Comparison of ENCODE assay signal across 15 mouse cellular contexts in the genomic region with DNA sequence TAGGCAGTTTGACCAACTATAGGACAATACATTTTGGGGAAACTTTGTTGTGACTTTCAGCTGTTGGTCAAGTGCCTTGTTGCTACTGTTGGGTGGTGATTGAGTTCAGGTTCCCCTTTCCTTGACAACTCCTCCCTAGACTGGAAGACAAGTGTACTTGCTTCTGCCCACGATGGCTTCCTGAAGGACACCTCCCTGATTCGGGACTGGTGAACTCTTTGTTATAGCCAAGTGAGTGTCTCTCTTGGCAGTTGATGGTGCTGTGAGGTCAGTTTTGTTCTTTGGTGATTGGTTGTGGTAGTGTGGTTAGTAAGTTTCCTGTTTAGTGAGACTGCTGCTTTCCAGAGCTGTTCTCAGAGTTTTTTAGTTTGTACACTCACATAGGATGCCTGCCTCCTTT. TPM values are rescaled to one million over a fixed set of nuclear protein-coding genes. Genes with fewer than 3 reads are reported as not detected.
DNase-seq lines count a peak whose midpoint lies in the region; ATAC-seq and TF ChIP-seq lines count a peak whose summit lies in the region.
"Had no signal": no experiment of that assay in that cellular context is flagged by ENCODE, and none has a peak within 500 bp of the region (broad histone marks: within the 10 kb centered on the region; RNA-seq: fewer than 3 reads in every experiment).

No protein-coding gene starts in this region.

- no peaks in the 10 kb centered on the region for H3K27me3 ChIP-seq in midbrain, embryonic 11.5 days (ENCODE audit: control insufficient read depth, insufficient read depth, low read length)
- no peaks in the 10 kb centered on the region for H3K27me3 ChIP-seq in midbrain, embryonic 15.5 days (replicated peaks)
- no peaks in the 10 kb centered on the region for H3K27me3 ChIP-seq in neural tube, embryonic 15.5 days (replicated peaks)
- H3K27me3 ChIP-seq: hindbrain, embryonic 15.5 days; liver, embryonic 12.5 days had no signal

- 84% methylated on average over 2 of the region's 2 CpGs for WGBS in midbrain, embryonic 11.5 days
- 84% methylated on average over 2 of the region's 2 CpGs for WGBS in midbrain, embryonic 15.5 days
- WGBS in neural tube, embryonic 15.5 days, result 80% methylated on average over 2 of the region's 2 CpGs

- H3K4me2 ChIP-seq in midbrain, embryonic 11.5 days, result no peak overlapping the region
- no peak overlapping the region for H3K4me2 ChIP-seq in midbrain, embryonic 15.5 days
- H3K4me2 ChIP-seq in neural tube, embryonic 15.5 days, result no peak overlapping the region
- H3K4me2 ChIP-seq: hindbrain, embryonic 15.5 days; liver, embryonic 12.5 days had no signal

- H3K9ac ChIP-seq in midbrain, embryonic 11.5 days (ENCODE audit: low read length), result no peak overlapping the region
- no peak overlapping the region for H3K9ac ChIP-seq in midbrain, embryonic 15.5 days
- no peak overlapping the region for H3K9ac ChIP-seq in neural tube, embryonic 15.5 days (replicated peaks)
- H3K9ac ChIP-seq: hindbrain, embryonic 15.5 days; liver, embryonic 12.5 days had no signal

- no peak for ATAC-seq in midbrain, embryonic 11.5 days (ENCODE audit: low FRiP score)
- no peak for ATAC-seq in midbrain, embryonic 15.5 days (replicated peaks)
- ATAC-seq in CD4-positive, CD25-positive, alpha-beta regulatory T cell, adult 4 months, result peak; percentile 90
- peak; percentile 70 for ATAC-seq in neutrophil, adult 5-6 weeks (ENCODE audit: extremely low read depth, insufficient number of reproducible peaks, low FRiP score, poor library complexity, severe bottlenecking)
- ATAC-seq in neural tube, embryonic 15.5 days (ENCODE audit: low FRiP score), result no peak
- ATAC-seq: liver, embryonic 12.5 days had no signal

- H3K4me1 ChIP-seq in midbrain, embryonic 11.5 days (ENCODE audit: control insufficient read depth, insufficient read depth, low read length), result no peaks in the 10 kb centered on the region
- no peaks in the 10 kb centered on the region for H3K4me1 ChIP-seq in midbrain, embryonic 15.5 days
- 0 out of 2 replicates have a peak, but pooled peaks cover 2% of the 10 kb centered on the region for H3K4me1 ChIP-seq in neural tube, embryonic 15.5 days
- H3K4me1 ChIP-seq: hindbrain, embryonic 15.5 days had no signal

- peak; percentile 59 for DNase-seq in midbrain, embryonic 11.5 days (ENCODE audit: low spot score, missing footprints)
- DNase-seq in induced T-regulatory cell, adult 2 months (ENCODE audit: low read depth), result peak; percentile 61
- no peak for DNase-seq in layer of hippocampus, adult 2 months (ENCODE audit: low spot score in 2 of 2)
- DNase-seq: adrenal gland, adult 8-10 months; cerebellum, postnatal 14 days; heart, postnatal 10 days; kidney, adult 9 months; right cerebral cortex, postnatal 25 days had no signal

- no peak overlapping the region for H3K27ac ChIP-seq in midbrain, embryonic 11.5 days (ENCODE audit: low read depth, low read length)
- H3K27ac ChIP-seq in midbrain, embryonic 15.5 days, result no peak overlapping the region
- H3K27ac ChIP-seq in layer of hippocampus, adult 2 months, result no peak overlapping the region
- no peak overlapping the region for H3K27ac ChIP-seq in neural tube, embryonic 15.5 days (replicated peaks)
- H3K27ac ChIP-seq: hindbrain, embryonic 15.5 days; liver, embryonic 12.5 days; macrophage had no signal

- no peaks in the 10 kb centered on the region for H3K36me3 ChIP-seq in midbrain, embryonic 11.5 days (ENCODE audit: control insufficient read depth, insufficient read depth, low read length)
- no peaks in the 10 kb centered on the region for H3K36me3 ChIP-seq in midbrain, embryonic 15.5 days (replicated peaks)
- no peaks in the 10 kb centered on the region for H3K36me3 ChIP-seq in neural tube, embryonic 15.5 days
- H3K36me3 ChIP-seq: hindbrain, embryonic 15.5 days; liver, embryonic 12.5 days had no signal

- no peak overlapping the region for H3K4me3 ChIP-seq in midbrain, embryonic 11.5 days (ENCODE audit: low read depth, low read length)
- H3K4me3 ChIP-seq in midbrain, embryonic 15.5 days, result no peak overlapping the region
- H3K4me3 ChIP-seq in layer of hippocampus, adult 2 months, result no peak overlapping the region
- H3K4me3 ChIP-seq in neural tube, embryonic 15.5 days (replicated peaks), result no peak overlapping the region
- H3K4me3 ChIP-seq: hindbrain, embryonic 15.5 days; liver, embryonic 12.5 days had no signal

- no peaks in the 10 kb centered on the region for H3K9me3 ChIP-seq in midbrain, embryonic 11.5 days (ENCODE audit: control insufficient read depth, low read length)
- H3K9me3 ChIP-seq in midbrain, embryonic 15.5 days, result no peaks in the 10 kb centered on the region
- no peaks in the 10 kb centered on the region for H3K9me3 ChIP-seq in neural tube, embryonic 15.5 days (replicated peaks)
- H3K9me3 ChIP-seq: hindbrain, embryonic 15.5 days; liver, embryonic 12.5 days had no signal

- TF ChIP-seq CTCF in layer of hippocampus, adult 2 months (conservative IDR thresholded peaks at IDR 0.05), result no peak

RNA-seq across cellular contexts. Expression of gene Usp47, which starts 19.5 kb away (rescaled TPM):
- 98.7 and 117 TPM in 2 replicates for polyA plus RNA-seq in midbrain, embryonic 11.5 days (2014; fragmentation: Nextera tagmentation; extraction: Ambion mirVana)
- polyA plus RNA-seq in midbrain, embryonic 15.5 days (2015; fragmentation: Nextera tagmentation; extraction: Ambion mirVana), result 78.6 and 82.5 TPM in 2 replicates
- polyA plus RNA-seq in CD4-positive, CD25-positive, alpha-beta regulatory T cell, adult 4 months (2017; shearing (Covaris generic)), result 10 to 100 TPM; 16.1 to 23.4 TPM
- 92.7 and 95.9 TPM in 2 replicates for total RNA-seq in neutrophil, adult 5-6 weeks (2017)
- total RNA-seq in layer of hippocampus, adult 2 months (2021), result 10 to 100 TPM; 65.3 to 66.9 TPM
- polyA plus RNA-seq in neural tube, embryonic 15.5 days (2015; fragmentation: Nextera tagmentation; extraction: Ambion mirVana), result 58.1 and 60.0 TPM in 2 replicates

Comparison
In these comparisons a context has a peak if more than half of its experiments do, and no peak if none do; other contexts are left out.
1. ATAC-seq: peak in CD4-positive, CD25-positive, alpha-beta regulatory T cell, adult 4 months (single experiment) and neutrophil, adult 5-6 weeks (single experiment); none in midbrain, embryonic 11.5 days (single experiment), midbrain, embryonic 15.5 days (single experiment) and neural tube, embryonic 15.5 days (single experiment).
2. DNase-seq: peak in midbrain, embryonic 11.5 days (single experiment) and induced T-regulatory cell, adult 2 months (single experiment); none in layer of hippocampus, adult 2 months (0 of 2).